Mouse (Mus musculus): ENCODE data around the gene Dnase1l2.

DNA sequence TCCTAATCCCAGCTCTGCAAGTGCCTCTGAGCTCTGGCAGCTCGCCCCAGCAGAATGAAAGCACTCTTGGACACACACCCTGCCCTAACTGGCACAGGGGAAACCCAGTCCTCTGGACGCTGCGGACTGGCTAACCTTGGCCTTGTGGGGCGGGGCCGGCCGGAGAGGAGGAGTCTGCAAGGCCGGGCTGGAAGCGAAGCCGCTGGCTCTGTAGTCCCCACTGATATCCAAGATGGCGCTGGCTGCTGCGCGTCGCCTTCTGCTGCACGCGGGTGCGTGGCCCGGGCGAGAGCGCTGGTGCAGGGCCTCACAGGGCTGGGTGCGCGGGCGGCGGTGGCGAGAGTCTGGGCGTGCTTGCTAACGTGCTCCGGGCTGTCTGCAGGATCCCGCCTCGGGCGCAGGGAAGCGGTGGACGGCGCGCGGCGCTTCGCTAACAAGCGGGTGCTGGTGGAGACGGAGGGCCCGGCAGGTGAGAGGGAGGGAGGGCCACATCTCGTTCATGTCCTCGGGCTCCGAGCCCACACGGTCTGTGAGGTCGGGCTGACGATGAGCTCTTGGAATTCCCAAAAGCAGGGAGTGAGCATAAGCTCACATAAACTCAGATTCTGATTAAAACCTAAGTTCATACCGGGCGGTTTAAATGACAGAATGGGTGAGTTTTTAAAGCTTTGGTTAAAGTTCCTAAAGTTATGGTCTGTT, 16.3 kb downstream of the Dnase1l2 start, which contains the start of gene Eci1:
- TF ChIP-seq FLI1 (IDR thresholded peaks at IDR 0.05; ENCODE audit: low read length): no peak
- no peak for TF ChIP-seq GATA1 (IDR thresholded peaks at IDR 0.05; ENCODE audit: borderline replicate concordance, low read length)
